ENCODE assay signal across 1 mouse cellular context in genomic region chr11:100472935-100473295, GRCm38 (mm10).
TF ChIP-seq lines count a peak whose summit lies in the region.

No protein-coding gene starts in this region.

TF ChIP-seq in MEL, 35 proteins besides CTCF, POLR2A, EP300 and RAD21 (continued from another document):
- TF ChIP-seq MXI1 (IDR thresholded peaks at IDR 0.05; ENCODE audit: low read depth, low read length): no peak
- TF ChIP-seq GATA1 (IDR thresholded peaks at IDR 0.05; ENCODE audit: low read depth, low read length): no peak
